Mouse (Mus musculus) lung, postnatal 0 days (tissue): ENCODE measurements around the gene Mpzl3. TPM values are rescaled to one million over a fixed set of nuclear protein-coding genes. Genes with fewer than 3 reads are reported as not detected.

ENCODE experiments used
- ATAC-seq: fragments of 200-750 bp; cut with Nextera tagmentation; 2 replicates; pipeline ENCODE4 v1.8.0; 2017; ENCODE audit warnings: moderate library complexity
- DNase-seq: peaks from one replicate; pipeline ENCODE4 v3.0.0-alpha.2; 2016; ENCODE audit warnings: low spot score
- H3K27ac ChIP-seq: fragments of 300-500 bp; sonication (generic); 2 replicates; pipeline ENCODE4 v1.5.1; 2014; ENCODE audit warnings: antibody characterized with exemption, mild to moderate bottlenecking, low read length, mixed read lengths
- H3K27me3 ChIP-seq: fragments of 300-500 bp; sonication (generic); replicated peaks from 2 replicates; pipeline ENCODE4 v1.6.1; 2014; ENCODE audit warnings: low read length, mixed read lengths; ENCODE audit not compliant: insufficient read depth
- H3K36me3 ChIP-seq: fragments of 300-500 bp; sonication (generic); 2 replicates; pipeline ENCODE4 v1.6.1; 2014; ENCODE audit warnings: low read length, mixed read lengths; ENCODE audit not compliant: insufficient read depth
- H3K4me1 ChIP-seq: fragments of 300-500 bp; sonication (generic); 2 replicates; pipeline ENCODE4 v1.6.1; 2014; ENCODE audit warnings: antibody characterized with exemption, low read depth, low read length, mixed read lengths; ENCODE audit not compliant: insufficient read depth
- H3K4me2 ChIP-seq: fragments of 300-500 bp; sonication (generic); replicated peaks from 2 replicates; pipeline ENCODE4 v1.6.1; 2014; ENCODE audit warnings: low read depth, mild to moderate bottlenecking, low read length, moderate library complexity, mixed read lengths
- H3K4me3 ChIP-seq: fragments of 300-500 bp; sonication (generic); 2 replicates; pipeline ENCODE4 v1.5.1; 2014; ENCODE audit warnings: low read depth, low read length
- H3K9ac ChIP-seq: fragments of 300-500 bp; sonication (generic); replicated peaks from 2 replicates; pipeline ENCODE4 v1.6.1; 2014; ENCODE audit warnings: low read depth, mild to moderate bottlenecking
- H3K9me3 ChIP-seq: fragments of 300-500 bp; sonication (generic); 2 replicates; pipeline ENCODE4 v1.6.1; 2016; ENCODE audit warnings: low read length, mixed read lengths
- CTCF ChIP-seq: IDR thresholded peaks from 2 replicates; pipeline ENCODE4 v1.5.1; 2016; ENCODE audit warnings: antibody characterized with exemption, mild to moderate bottlenecking
- EP300 ChIP-seq: IDR thresholded peaks from 2 replicates; pipeline ENCODE4 v1.6.1; 2016; ENCODE audit warnings: antibody characterized with exemption, mild to moderate bottlenecking, control low read depth
- whole genome bisulfite sequencing: fragments of 180-500 bp; shearing (Covaris S2); extraction: QIAGEN DNeasy Blood & Tissue Kit; methylation state at CpG from one replicate; pipeline ENCODE4 v1.1.7; 2014; 5-methylcytosine and 5-hydroxymethylcytosine counted together
- polyA plus RNA-seq: library from polyadenylated mRNA; unstranded; fragments of >200 nt; fragmentation: Nextera tagmentation; extraction: Ambion mirVana; gene quantifications from 2 replicates; pipeline ENCODE4 v1.2.1, GENCODE M21; 2015

Mpzl3 gene
- polyA plus RNA-seq, 1 experiment from 2014 or later: 2.0 TPM

DNA sequence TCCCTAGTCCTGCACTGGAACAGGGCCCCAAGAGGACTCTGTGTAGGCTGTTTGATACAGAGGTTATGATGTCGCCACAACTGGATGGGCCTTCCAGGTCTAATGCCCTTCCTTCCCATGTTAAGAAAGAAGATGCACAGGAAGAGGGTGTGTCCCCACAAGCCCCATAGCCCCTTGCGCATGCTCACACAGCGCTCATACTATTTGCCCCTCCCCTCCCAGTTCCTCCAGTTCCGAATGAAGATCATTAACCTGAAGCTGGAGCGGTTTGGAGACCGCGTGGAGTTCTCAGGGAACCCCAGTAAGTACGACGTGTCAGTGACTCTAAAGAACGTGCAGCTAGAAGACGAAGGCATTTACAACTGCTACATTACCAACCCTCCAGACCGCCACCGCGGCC lies 70.2 kb downstream of the Mpzl3 start:
- Histone ChIP-seq H3K27ac (no peak overlapping the region), H3K36me3 (no peaks in the 10 kb centered on the region), H3K4me1 (no peaks in the 10 kb centered on the region; the same call in 1 of the 2 replicates), H3K4me3 (no peak overlapping the region), H3K9ac (no peak overlapping the region), H3K27me3 (no peaks in the 10 kb centered on the region), H3K4me2 (no peak overlapping the region), H3K9me3 (no peaks in the 10 kb centered on the region)
- DNase-seq: no peak
- WGBS: 82% methylated on average over 14 of the region's 14 CpGs
- ATAC-seq: no peak
- TF ChIP-seq EP300 (no peak), CTCF (no peak)

DNA sequence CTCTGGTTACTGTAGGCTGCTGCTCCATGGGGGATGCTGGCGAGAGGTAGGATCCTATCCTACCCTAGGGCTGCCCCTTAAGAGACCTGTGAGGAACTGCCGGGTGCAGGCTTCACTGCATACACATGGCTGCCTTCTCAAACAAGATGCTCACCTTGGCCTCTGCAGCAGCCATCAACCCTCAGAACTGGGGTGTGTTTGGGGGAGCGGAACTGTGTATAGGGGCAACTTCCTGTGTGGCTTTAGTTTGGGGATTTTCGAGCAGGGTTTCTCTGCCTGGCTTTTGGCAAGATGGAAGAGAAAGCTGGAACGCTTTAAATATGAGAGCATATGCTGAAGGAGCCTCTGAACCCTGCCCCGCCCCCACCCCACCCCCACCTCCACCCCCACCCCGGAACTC lies 72.0 kb downstream of the Mpzl3 start:
- WGBS: 58% methylated on average over 7 of the region's 7 CpGs
- DNase-seq: no peak
- Histone ChIP-seq H3K9me3 (no peaks in the 10 kb centered on the region), H3K4me1 (no peaks in the 10 kb centered on the region; the same call in 1 of the 2 replicates), H3K9ac (no peak overlapping the region), H3K27me3 (no peaks in the 10 kb centered on the region), H3K4me3 (no peak overlapping the region), H3K27ac (no peak overlapping the region), H3K36me3 (no peaks in the 10 kb centered on the region), H3K4me2 (no peak overlapping the region)
- ATAC-seq: no peak
- TF ChIP-seq EP300 (no peak), CTCF (no peak)

Other genes starting within 250 kb of the Mpzl3 start
- gene Kmt2a, start 173.9 kb upstream of the Mpzl3 start, polyA plus RNA-seq: 6.9 and 8.1 TPM in 2 replicates
- 663 and 736 TPM in 2 replicates for gene Atp5l, start 134.4 kb upstream of the Mpzl3 start, polyA plus RNA-seq
- 12.9 and 13.2 TPM in 2 replicates for gene Ube4a, start 89.6 kb upstream of the Mpzl3 start, polyA plus RNA-seq
- gene Cd3g, start 74.8 kb upstream of the Mpzl3 start, polyA plus RNA-seq: 0.63 and 1.1 TPM in 2 replicates
- gene Cd3d, start 73.4 kb upstream of the Mpzl3 start, polyA plus RNA-seq: 0.38 and 0.39 TPM in 2 replicates
- gene Cd3e, start 45.6 kb upstream of the Mpzl3 start, polyA plus RNA-seq: 0.18 and 0.27 TPM in 2 replicates
- gene Mpzl2, start 15.4 kb upstream of the Mpzl3 start, polyA plus RNA-seq: 4.2 and 4.3 TPM in 2 replicates
- gene Jaml, start 24.0 kb downstream of the Mpzl3 start, polyA plus RNA-seq: 2.1 and 3.3 TPM in 2 replicates
- gene Scn2b, start 62.6 kb downstream of the Mpzl3 start, polyA plus RNA-seq: 0.27 and 0.49 TPM in 2 replicates
- 0.13 TPM in 2 replicates for gene Scn4b, start 83.2 kb downstream of the Mpzl3 start, polyA plus RNA-seq
- 0.11 and 0.21 TPM in 2 replicates for gene BC049352, start 126.8 kb downstream of the Mpzl3 start, polyA plus RNA-seq
- 14.4 and 17.9 TPM in 2 replicates for gene Tmprss4, start 148.9 kb downstream of the Mpzl3 start, polyA plus RNA-seq
- 2.1 and 2.6 TPM in 2 replicates for gene Il10ra, start 214.0 kb downstream of the Mpzl3 start, polyA plus RNA-seq